Mouse (Mus musculus): ENCODE results near the gene Rgl1.

The Rgl1 gene

DNA sequence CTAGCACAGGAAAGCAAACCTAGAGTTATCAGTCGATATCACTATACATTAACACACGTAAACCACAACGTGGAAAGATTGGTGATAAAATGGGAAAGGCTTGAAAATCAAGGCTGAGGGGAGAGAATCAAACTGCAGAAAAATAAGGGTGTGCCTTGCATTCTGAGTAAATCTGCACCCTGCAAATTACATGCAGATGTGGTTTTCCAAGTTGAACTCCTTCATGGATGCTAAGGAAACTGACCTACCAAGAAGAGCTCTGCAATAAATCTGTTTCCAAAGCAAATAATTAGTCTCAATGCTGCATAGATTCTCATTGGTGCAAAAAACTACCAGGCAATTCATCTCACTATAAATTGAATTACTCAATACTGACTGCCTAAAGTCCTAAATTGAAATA is 178.7 kb downstream of the Rgl1 start:
- DNase-seq (ENCODE audit: low spot score in 2 of 2) = no peak

DNA sequence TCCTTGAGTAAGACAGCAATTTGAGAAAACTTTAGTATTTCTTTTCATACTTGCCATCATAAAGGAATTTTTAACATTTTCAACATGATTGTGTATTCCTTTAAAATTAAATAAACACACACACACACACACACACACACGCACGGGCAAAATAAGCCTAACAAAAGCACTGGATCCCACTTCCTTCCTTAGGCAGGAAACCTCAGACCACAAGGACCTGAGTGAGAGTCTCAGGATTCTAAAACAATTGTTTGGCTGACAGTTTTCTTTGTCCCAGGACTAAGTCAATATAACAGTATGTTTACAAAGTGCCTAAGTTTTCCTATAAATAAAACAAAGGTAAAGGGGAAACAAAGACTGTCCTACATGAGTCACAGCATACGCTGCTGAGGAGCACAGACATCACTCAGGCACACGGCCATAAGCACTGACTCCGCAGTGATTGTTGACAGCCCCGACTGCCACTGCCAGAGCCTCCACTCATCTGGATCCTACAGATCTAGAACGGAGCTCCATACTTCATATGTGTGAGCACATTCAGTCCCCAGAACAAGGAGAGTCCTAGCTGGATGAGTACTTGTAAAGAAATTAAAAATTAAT is 180.7 kb downstream of the Rgl1 start:
- DNase-seq (ENCODE audit: low spot score in 2 of 2) = no peak

DNA sequence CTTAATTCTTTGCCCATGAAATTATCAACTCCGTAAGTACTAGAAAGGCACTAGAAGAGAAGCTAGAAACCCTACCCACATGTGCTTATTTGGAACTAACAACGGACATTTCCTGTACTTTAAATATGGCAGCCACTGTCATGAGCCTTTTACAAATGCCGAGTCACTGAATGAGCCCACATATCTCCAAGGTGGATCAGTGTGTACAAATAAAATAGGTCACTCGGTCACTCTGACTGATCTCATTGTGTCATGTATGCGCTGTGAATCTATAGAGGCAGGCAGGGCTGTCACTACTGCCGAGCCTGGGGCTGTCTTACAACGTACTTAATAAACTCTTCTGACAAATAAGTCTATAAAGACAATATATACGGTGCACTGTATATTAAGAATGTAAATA is 181.2 kb downstream of the Rgl1 start:
- DNase-seq (ENCODE audit: low spot score in 2 of 2) = no peak

DNA sequence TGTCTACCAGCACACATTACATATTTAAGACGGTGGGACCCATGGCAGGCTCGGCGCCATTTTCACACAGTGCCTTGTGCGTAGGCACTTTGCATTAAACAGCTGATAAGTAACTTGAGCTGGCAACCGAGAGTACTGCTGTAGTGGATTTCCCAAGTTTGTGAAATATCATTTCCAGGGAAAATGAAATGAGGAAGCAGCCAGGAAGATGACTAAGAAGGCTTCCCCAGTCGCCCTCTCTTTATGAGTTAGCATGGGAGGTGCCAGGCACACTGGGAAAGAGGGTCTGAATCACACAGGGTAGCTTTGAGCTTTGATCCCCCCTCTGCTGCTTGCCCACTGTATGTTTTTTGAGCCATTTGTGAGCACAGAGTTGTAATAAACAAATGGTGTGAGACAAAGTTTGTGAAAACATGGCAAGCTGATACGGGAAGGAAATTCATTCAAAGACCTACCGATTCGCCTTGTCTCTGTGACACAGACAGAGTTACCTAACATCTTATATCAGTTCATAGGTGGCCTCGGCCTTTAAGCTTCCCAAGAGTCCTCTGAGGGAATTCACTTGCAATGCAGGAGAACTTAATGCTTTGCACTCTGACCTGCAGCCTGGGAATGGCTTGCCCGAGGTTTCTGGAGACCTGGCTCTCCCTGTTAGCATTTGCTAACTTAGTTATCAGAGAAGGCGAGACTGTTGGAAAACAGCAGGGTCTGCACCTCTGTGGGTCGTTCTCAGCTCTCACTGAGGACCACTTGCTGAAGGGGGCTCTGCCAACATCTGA is 184.8 kb downstream of the Rgl1 start:
- DNase-seq (ENCODE audit: low spot score in 2 of 2) = no peak

DNA sequence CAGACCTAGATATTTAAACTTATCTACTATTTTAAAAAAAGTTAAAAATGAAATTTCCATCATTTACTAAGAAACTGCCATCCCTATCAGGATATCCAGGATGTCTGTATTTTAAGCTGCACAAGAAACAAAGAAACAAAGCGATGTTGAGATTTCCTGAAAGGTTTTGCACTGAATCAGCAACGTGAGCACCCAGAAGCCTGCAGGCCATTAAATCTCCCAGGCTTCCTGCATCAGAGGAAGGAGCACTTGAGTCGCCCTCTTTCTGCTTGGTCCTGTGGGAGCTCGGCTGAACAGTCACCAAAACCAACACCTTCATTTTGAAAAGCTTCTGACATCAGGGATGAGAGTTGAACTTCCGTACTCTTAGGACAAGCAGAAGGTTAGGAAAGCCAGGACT is 187.2 kb downstream of the Rgl1 start:
- DNase-seq (ENCODE audit: low spot score in 2 of 2) = no peak

DNA sequence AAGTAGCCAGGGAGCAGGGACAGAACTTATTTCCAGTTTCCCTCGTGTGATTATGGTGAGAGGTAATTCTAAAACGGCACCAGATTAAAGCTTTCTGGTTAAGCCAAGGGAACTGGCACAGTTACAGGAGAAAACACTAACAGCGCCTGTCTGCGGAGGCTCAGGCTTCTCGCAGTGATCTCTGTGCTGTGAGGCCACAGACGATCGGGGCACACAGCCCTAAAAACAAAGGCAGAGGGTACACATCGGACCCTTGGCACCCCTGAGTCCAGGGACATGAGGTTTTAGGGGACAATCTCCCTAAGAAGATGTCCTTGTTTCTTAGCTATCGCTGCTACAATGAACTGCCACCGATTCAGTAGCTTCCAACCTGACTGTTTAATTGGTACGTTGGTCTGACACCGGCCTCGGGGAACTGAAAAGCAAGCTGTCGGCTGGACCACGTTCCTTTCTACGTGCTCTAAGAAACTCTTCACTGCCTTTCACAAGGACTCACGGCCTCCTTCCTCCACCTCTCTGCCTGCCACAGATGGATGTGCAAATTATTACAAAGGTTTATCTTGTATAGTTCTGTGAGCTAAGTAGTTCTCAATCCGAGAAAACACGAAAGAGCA is 187.9 kb downstream of the Rgl1 start:
- no peak for DNase-seq (ENCODE audit: low spot score in 2 of 2)

DNA sequence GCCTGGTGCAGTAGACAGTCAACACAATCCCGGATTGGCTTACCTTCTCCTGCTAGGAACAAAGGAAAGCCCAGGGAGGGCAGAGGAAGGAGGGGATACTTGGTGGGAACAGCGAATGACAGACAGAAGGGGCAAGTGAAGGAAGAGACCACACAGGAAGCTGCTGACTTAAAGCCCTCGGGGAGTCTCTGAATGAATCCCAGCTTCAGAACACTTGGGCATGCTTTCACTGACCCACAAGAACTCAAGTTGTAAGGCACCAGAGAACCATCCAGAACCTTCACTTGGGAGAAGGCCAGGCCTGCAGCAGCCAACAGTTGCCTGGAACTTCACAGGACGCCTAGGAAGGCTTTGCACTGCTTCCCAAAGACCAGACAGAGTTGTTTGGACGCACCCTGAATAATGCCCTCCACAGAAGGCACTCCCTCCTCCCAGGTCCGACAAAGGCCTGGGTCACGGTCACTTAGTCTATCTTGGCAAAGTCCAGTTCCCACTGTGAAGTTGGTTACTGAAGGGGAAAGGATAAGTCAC is 189.5 kb downstream of the Rgl1 start:
- peak in 1 of 2 experiments; percentile 26 for DNase-seq (ENCODE audit: low spot score in 2 of 2)

DNA sequence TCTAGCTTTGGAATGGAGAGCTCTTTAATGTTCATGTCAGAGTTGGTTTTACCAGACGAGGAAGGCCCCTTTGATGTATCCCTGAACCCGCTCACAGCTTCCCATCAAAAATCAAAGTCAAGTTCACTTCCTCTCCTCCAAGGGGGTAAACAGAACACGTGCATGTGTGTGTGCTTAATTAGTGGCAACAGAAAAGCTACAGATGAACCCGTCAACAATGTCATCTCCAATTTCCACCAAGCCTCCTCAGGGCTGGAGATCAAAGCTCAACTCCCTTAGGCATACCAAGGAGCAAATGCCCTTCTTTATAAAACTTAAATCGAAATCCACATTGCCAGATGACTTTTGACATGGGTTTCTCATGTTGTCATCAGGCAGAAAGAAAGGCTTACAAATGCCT is 191.1 kb downstream of the Rgl1 start:
- DNase-seq (ENCODE audit: low spot score in 2 of 2) = no peak

DNA sequence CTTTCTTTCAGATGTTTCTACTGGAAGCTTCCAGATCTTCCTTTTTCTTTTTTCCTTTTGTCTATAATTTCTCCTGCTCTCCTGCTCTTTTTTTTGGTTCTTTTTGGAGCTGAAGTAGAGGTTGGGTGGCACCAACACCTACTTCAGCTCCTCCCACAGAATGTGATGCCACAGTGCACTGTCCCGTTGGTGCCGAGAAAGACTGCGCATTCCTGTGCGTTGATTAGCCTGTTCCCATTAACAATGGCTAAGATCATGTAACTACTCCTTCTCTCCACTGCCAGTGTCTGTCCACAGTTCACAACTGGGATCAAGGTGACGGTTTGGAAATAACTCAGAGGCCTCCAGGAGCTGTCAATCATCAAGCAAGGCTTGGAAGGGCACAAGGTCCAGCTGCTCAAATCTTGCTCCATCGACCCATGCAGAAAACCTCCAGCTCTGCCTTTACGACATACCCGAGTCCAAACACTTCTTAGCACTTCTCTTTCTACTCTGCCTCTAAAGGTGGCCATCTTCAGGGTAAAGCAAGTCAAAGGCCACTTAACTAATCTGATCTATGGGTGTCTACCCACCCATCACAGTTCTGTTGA is 192.6 kb downstream of the Rgl1 start:
- DNase-seq (ENCODE audit: low spot score in 2 of 2) = no peak

DNA sequence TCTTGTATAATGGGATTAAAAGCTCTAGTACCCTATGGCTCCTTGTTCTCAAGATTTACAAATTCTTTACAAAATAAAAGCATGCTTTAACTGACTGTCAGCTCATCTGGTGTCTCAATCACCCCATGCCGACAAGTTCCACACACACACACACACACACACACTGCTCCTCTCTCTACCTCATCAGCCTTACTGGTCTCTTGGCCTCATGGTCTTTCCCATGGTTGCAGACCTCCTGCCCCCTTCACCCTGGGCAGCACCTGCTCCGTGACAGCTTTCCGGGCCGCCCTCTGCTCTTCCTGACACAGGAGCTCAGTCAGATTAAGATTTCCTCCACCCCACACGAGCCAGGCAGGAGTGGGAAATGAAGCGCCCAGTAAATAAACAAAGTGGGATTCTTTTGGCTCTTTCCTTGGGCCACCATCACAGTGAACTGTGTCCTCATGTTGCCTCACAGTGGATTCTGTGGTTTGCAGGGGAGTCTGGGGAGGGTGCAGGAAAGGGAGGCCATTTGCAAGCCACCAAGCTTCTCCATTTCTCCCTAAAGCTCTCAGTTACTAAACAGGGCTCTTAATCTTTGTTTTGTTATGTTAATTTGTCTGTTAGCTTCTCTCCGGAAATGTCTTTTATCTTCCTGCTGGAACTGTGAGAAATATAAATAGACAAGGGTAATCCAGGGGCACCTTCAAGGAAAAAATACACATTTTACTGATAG is 193.2 kb downstream of the Rgl1 start:
- DNase-seq (ENCODE audit: low spot score in 2 of 2) = no peak

DNA sequence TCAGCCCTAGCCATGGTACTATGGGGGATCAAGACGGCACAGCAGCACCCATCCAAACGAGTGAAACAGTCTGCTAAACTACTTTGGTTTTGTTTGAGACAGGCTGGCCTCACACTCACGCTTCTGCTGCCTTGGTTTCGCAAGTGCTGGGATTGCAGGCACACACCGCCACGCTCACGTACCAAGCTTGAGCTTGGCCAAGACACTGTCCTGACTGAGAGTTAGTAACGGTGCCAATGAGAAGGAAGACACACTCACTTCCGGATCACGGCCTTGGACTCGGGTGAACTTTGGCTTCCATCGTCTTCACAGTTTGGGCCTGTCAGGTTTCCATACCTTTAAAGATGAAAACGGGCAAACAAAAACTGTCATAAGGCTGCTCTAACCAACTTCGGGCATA is 194.8 kb downstream of the Rgl1 start:
- no peak for DNase-seq (ENCODE audit: low spot score in 2 of 2)

DNA sequence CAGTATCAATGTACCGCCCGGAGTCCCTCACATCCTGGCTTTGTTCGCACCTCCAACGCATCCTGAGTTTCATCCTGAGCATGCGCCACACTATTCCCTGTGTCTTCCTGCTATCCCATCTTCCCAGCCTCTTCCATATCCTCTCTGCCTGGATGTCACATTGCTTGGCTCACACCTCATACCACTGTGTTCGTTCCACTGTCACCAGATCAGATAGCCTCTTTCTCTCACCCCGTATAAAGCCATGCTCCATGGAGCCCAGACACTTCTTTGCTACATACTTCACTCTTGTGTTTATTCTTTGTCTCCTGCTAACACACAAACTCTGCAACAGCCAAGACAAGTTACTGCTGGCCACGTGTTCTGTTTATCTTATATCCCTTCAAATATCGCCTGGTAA is 195.5 kb downstream of the Rgl1 start:
- no peak for DNase-seq (ENCODE audit: low spot score in 2 of 2)

DNA sequence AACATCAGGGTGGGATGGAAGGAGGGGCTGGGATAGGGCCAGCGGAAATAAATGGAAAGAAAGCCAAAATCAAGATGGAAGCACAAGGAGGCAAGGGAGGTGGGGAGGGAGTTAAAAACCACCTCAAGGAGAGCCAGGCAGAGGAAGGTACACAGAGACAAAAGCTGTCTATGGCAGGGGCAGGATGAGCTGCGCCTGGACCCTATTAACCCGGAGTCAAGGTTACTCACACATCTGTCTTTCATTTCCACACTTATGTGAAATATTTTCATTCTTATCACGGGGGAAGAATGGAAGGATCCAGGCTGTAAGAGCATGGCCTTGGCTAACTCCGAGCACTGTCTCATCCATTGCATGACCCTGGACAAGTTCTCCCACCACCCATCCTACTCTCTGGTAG is 202.9 kb downstream of the Rgl1 start:
- no peak for DNase-seq (ENCODE audit: low spot score in 2 of 2)

DNA sequence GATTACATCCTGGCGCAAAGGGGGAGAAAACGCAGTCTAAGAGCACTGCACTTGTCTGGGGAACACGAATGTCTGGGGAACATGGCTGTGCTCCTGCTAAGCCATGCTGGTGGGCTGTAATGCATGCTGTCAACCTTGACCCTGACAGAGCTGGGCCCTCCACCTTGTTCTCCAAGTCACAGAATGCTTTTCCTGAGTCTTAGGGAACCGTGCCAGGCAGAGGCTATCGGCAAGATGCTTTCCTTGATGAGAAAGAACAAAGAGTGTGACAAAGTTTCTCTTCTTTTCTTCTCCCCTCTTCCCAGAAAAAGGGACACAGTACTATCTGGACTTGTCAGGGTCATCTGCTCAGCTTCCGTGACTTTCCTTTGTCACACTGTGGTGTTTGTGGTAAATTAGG is 203.3 kb downstream of the Rgl1 start:
- DNase-seq (ENCODE audit: low spot score in 2 of 2) = no peak

DNA sequence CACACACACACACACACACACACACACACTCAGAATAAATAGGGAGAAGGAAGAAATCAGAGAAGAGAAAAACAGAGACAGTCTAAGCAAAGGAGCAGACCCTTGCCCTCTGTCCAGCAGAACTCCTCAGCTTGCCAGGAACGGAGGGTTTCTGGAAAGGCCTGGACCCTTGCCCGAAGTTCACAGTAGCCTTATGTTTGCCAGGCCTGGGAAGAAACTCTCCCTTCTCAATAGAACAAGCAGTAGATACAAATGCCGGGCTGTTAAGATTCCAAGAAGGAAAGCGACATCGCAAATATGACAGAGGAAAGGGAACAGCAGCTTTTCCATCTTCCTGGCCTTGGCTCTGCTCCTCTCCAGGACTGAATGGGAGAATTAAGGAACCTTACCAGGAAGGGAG is 205.7 kb downstream of the Rgl1 start:
- peak in 1 of 2 experiments; percentile 44 for DNase-seq (ENCODE audit: low spot score in 2 of 2)

DNA sequence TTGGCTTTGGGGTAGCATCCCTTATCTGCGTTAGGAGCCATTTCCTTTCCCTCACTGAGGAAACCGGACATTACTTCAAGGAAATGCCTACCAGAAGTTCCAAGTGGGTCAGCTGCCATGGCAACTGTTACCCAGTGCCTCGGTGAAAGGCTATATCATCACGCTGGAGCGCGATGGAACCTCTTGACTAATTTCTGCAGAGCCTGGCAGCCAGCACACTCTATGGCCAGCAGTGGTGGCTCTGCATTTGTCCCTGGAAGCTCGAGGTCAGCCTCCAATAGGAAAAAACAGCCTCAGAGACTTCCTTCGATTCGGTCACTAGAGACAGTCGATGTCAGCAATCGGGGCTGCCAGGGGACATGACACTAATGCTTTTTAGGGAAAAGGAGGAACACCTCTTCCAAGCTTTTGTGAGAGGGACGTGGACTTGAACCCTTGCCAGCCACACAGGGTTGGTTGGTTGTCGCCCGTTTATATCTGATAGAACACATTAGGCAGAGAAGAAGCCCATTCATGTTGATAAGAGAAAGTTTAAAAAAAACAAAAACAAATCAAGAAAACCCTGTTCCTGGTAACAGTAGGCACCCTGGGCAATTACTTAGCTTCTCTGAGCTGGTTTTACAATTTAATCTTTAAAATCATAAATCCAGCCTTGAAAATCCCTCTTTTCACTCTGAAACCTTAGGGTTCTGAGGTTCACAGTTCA is 209.4 kb downstream of the Rgl1 start:
- peak in 1 of 2 experiments; percentile 18 for DNase-seq (ENCODE audit: low spot score in 2 of 2)

DNA sequence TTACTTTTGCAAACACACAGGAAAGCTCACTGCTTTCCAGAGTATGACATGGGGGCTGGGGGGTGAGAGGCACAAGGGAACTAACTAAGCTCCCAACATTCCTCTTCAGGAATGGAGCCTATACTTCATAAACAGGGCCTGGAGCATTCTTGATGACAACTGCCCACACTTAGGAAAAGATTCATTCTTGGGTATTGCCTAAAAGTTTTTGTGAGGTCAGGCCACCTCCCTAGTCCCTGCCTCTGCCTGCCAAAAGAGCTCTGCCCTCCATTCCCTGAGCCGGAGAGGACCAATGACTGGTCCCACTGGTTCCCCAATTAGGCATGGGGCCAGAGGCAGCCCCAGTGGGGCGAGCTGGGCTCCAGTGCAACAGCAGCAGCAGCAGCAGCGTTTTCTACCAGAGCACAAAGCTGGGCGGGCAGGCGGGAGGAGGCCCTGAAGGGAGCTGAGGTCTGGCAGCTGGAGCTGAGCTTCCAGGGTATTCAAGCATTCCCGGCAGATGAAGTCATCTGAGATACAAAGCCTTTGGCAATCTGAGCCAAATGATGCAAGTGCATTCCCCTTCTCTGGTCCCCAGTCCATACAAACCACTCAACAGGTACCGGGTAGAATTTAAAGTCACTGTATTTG is 210.1 kb downstream of the Rgl1 start:
- DNase-seq (ENCODE audit: low spot score in 2 of 2) = peak in 1 of 2 experiments; percentile 32

DNA sequence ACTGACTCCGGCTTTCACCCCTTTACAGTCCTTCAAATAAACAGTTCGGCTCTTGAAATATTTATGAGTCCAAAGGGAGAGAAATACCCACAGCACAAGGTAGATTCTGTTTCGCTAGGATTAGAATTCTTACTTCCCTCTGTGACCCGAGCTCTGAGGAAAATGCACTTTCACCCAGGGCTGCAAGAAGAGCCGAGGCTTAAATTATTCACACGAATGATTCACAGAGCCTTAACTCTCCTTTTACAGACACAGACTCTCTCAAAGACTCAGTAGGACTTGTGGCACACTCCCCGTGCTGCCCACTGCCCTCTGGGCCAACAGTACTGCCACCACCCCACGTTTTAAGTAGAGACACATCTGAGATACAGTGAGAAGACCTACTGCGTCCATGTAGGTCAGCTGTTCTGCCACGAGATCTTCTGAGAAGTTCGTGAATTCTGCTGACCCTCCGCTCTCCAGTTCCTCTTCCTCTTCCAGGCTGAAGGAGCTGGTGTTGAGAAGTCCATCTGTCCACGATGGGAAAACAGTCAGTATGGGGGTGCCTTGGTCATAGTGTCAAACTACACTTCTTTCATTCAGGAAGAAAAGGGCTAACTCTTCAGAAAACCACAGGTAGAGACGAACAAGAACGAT is 212.1 kb downstream of the Rgl1 start:
- no peak for DNase-seq (ENCODE audit: low spot score in 2 of 2)

DNA sequence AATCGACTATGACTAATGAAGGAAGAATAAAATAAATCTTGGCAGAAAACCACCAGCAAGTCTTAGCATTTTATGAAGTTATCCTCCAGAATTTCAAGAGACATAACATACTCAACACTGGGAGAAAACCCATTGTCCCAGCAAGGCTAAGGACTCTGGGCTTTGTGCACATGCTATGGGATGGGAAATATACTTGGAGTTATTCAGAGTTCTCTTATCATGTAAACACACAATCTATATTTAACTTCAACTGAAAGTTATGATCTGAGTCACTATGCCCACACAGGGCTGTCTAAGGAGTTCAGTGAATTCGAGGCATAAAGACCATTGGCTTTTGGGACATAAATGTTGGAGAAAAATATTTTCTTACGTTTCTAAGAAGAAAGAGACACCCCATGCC is 215.2 kb downstream of the Rgl1 start:
- no peak for DNase-seq (ENCODE audit: low spot score in 2 of 2)

DNA sequence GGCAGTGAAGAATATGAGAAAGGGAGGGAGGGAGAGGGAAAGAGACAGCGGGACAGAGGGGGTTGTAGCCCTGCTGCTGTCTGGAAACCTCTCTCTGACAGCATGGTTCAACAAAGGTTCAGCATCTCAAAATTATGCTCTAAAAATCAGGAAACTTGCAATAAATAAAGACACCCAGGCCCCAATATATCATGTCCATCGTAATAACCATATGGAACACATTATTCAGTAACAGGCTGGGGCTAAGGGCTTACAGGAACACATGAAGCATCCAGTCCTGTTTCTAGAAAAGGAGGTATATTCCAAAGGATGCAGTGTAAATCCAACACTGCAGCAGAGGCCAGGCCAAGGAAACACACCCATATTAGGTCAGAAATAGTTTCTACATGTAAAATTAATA is 215.6 kb downstream of the Rgl1 start:
- DNase-seq (ENCODE audit: low spot score in 2 of 2) = no peak
